Mouse (Mus musculus) thymus, adult 18-20 months (tissue): Measurements from ENCODE around the gene Kcnq1.
A peak's percentile ranks its signal among the peaks of the same experiment; 100 is the strongest.

Source experiments
- DNase-seq, 2 experiments: peaks; one replicate each; pipeline ENCODE4 v3.0.0; 2022; ENCODE audit warnings: mixed read lengths in 2 of 2

The Kcnq1 gene

DNA sequence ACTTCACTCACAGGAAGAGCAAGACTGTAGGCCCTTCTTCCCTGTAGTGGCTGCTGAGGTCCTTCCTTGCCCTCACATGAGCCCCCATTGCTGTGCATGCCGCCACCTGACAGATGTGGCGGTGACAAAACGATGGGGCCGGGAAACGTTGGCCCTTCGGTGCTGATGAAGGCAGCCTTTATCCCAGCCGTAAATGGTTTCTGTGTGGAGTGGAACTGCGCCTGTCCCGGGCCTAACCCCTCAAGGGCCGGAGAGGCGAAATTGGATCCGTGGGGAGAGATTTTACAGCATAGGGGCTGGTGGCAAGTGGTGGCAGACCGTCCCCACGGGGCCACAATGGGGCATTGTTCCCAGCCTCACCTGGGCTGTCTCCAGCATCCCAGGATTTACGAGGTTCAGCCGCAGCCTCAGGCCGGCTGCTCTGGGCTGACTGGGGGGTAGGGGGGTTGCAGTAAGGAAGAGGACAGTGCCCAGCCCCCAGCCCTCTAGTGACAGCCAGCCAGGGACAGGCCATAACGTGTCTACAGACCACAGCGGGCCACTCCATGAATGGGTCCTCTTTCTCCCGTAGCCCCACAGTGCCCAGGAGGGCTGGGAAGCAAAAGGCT, 274.4 kb downstream of the Kcnq1 start:
- DNase-seq = no peak

GRCm38 (mm10) chr7:143386632-143387031, 280.5 kb downstream of the Kcnq1 start:
- DNase-seq = no peak

- DNase-seq = no peak
These were observed 282.9 kb downstream of the Kcnq1 start for GRCm38 (mm10) chr7:143388783-143389695.

DNA sequence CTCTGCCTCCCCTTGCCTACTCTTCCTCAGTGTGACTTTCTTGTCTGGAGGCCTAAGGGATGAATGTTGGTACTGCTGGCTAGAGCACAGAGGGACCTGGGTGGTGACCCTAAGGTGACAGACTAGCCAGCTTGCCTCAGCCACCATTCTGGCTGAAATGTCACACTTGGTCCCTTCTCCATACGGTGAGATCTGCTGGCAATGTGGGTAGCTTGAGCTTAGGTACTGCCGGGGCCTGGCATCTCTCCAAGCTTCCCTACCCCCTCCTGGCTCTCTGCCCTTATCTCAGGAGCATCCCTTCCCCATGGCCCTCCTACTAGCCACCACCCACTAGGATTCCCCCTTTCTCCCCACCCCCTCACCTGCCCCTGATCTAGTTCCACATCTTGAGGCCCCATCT, 283.7 kb downstream of the Kcnq1 start:
- no peak for DNase-seq

DNA sequence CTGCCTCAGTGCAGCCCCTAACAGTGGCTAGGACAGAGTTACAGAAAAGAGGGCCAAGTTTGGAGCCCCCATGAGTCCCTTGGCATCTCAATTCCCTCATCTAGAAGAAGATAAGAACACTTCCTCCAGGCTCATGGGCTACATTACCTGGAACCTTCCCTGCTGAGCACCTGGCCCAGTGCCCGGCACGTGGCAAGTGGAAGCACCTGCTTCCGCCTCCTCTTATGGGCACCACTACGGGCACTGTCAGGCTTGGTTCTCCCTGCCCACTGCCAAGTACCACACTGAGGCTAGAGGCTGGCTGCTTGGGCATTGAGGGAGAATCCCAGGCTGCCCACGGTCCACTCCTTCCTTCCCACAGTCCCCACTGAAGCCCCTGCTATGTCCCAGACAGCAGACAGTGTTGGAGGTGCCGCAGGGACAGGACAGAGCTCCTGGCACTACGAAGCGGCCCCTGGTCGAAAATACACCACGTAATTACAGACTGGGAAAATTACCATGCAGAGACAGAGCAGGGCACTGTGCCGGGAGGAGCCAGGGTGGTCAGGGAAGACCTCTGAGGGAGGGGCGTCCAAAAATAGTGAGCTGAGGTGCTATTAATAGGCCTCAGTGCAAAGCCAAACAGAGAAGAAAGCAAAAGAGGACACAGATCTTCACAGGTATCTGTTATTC, 284.3 kb downstream of the Kcnq1 start:
- DNase-seq = no peak

DNA sequence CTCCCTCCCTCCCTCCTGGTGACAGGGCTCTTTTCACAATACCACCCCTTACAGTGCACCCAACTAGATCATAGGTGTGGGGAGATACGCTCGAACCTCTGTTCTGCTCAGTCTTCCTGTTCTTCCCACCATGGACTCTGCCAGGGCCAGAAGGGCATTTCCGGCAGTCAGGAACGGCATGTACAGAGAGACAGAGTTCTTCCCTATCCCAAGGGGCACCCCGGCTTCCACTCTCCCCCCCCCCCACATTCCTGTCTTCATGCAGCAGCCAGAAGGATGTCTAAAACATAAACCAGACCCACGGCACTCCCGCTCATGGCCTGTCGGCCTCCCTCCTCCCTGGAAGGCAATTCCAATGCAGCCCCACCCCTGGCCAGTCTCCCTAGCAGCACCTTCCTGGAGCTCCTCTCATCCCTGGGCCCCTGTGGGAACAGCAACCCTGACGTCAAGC, 289.0 kb downstream of the Kcnq1 start:
- DNase-seq = no peak

DNA sequence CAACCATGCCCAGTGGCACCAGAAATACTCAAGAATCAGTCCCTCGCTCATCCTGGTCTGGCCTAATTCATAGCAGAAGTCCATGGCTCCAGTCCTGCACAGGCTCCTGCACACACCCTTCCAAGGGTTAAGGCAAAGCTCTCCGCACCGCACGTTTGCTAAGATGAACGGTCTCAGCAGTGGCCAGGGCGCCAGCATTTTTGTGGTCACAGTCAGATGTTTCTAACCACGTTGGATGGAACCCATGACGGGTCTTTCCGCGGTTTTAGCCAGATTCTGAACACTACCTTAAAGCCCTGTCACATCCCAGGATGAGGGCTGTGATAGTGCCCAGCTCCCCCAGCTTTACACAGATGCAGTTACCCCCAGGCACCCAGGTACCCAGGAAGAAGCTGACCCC, 293.6 kb downstream of the Kcnq1 start:
- DNase-seq = no peak

- DNase-seq = no peak
These were observed 294.4 kb downstream of the Kcnq1 start for GRCm38 (mm10) chr7:143400599-143400998.

DNA sequence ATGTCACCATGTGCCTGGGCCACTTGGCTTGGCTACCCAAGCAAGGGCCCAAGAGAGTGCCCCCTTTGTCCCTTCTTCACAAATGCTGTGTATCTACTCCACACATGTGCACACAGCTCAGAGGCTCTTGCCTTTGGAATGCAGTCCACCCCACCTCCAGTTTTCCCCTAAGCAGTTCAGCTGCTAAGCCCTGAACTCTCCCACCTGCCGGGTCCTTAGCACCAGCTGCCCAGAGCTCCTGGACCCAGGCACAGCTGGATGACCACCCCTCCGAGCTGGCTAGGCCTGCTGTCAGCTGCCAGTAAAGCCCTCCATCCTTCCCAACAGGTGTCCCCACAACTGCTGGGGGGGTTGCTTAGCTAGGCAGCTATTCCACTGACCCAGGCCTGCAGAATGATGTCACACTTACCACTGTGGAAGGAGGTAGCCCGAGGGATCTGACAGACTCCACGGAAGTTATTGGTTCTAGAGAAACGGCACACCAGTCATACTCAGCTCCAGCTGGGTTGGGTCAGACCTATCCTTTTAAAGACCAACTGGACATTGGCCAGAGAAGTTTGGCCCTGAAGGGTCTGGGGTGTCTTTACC, 295.4 kb downstream of the Kcnq1 start:
- DNase-seq = no peak

GRCm38 (mm10) chr7:143404296-143404695, 298.1 kb downstream of the Kcnq1 start:
- no peak for DNase-seq

DNA sequence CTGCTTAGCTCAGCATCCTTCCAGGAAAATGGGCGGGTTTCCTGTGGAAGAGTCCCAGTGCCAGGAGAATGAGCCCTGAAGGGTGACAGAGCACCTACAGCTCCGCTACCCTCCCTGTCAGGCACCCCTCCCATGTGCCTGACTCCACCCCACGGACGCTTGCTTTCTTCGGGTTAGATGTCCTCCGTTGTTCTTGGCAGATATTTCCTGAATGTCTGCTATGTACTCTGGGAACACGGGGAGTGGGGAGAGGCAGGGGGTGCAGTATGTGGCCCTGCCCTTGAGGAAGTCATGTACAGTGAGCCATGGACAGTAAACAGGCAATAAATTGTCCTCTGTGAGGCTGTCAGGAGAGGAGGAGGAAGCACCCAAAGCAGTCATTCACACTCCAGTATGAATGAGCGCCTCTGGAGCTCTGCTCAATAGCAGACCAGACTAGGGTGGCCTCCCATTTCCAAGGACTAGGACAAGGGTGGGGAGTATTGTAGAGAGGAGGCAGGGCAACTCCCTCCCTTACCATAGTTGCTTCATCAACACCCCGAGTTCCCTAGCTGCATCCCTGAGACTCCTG, 301.9 kb downstream of the Kcnq1 start:
- DNase-seq = no peak

DNA sequence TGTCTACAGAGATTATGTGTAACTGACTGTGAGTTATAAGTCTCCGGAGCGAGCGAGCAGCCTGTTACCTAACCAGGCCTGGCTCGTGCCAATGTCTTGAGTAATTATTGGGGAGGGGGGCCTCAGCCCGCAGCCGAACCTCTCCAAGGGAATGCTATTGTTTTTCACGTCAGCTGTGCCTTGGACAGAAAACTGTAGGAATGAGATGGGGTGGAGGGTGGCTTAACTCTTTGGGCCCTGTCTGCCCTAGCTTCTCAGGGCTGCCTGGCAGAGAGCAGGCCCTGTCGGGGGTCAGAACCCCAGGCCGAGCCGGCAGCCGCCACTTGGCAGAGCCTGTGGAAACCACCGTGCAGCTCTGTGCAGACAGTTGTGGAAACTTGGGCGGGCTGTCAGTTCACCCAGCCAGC, 302.5 kb downstream of the Kcnq1 start:
- no peak for DNase-seq

GRCm38 (mm10) chr7:143412606-143413005, 306.4 kb downstream of the Kcnq1 start:
- DNase-seq = no peak

- peak in 1 of 2 experiments; percentile 13 for DNase-seq
These were observed 308.9 kb downstream of the Kcnq1 start for GRCm38 (mm10) chr7:143415070-143415469.

- no peak for DNase-seq
These were observed 310.2 kb downstream of the Kcnq1 start for GRCm38 (mm10) chr7:143416406-143416805.

DNA sequence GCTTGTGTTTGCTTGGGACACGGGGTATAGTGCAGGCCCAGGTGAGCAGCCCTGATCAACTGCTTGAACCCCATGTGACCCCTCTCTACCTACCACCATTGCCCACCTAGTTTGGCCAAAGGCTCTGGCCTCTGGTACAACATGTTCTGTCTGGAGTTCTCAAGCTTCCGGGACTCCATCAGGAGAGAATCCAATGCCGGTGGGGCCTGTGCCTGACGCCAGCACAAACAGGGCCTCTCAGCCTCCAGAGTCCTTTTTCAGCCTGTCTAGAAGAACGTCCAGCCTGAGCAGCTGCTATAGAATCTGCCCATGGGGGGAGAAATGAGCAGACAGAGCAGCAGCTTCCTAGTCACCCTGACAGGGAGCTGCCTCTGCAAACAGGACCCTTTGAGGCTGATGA, 311.7 kb downstream of the Kcnq1 start:
- no peak for DNase-seq

DNA sequence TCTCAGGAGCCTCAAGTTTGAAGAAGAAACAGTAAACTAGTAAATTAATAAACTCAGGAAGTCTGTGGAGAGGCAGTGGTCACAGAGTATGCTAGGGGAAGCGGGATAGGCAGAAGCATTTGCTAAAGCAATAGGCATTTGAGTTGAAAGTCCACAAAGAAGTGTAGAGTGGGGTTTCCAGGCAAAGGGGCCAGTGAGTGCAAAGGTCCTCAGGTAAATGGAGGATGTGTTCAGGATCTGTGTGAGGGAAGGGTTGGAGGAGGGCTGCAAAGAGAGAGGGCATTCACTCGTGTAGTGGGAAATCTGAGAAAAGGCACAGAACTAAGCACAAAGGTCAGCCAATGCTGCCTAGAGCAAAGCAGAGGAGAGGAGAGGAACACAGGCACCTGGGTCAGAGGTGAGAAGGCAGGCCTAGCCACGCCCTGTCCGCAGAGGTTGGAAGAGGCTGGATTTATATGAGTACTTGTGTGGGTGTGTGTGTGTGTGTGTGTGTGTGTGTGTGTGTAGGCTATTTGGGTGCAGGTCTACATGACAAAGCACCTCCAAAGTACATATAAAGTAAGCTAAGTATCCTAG, 313.5 kb downstream of the Kcnq1 start:
- DNase-seq = no peak

- no peak for DNase-seq
These were observed 322.1 kb downstream of the Kcnq1 start for GRCm38 (mm10) chr7:143428142-143428813.

DNA sequence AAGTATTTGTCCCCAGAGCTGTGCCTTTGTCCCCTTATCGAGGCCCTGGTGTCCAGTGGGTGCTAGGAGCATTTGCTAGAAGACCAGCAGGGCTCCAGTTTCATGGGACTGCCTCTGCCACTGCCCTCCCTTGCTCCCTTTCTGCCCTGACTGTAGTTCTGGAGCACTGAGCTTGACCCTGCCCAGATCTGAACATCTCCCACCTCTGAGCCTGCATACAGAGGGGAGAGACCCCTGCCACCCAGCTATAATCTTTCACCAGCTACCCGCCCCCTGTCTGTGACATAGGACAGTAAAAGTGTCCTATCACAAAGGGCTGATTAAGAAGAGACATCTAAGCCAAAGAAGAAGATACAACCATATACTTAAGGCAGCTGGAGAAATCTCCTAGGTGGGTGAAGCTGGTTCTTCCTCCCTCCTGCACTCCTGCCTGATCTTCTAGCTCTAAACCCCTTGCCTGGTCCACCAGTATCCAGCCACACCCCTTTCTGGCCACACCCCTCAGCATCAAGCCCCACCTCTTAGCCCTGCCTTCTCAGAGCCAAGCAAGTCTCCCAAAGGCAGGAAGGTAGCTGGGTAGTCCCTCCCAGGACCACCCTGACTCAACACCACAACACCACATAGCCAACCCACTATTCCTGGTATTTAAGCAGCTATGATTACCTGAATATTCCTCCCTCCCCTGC, 322.8 kb downstream of the Kcnq1 start:
- DNase-seq = no peak

GRCm38 (mm10) chr7:143432631-143433030, 326.5 kb downstream of the Kcnq1 start:
- no peak for DNase-seq

GRCm38 (mm10) chr7:143433331-143433730, 327.2 kb downstream of the Kcnq1 start:
- no peak for DNase-seq
